Mouse (Mus musculus): ENCODE results near the gene 1700030J22Rik. TPM values are rescaled to one million over a fixed set of nuclear protein-coding genes. Genes with fewer than 3 reads are reported as not detected.

1700030J22Rik gene
- polyA plus RNA-seq, 1 experiment from 2014 or later: 11.3 TPM

- WGBS: 34% methylated on average over 5 of the region's 5 CpGs
- no peak overlapping the region for H3K4me3 ChIP-seq (ENCODE audit: low read depth, low read length)
- peaks cover 6% of the 10 kb centered on the region for H3K4me1 ChIP-seq (ENCODE audit: control insufficient read depth, insufficient read depth, low read length)
- ATAC-seq: no peak
- no peaks in the 10 kb centered on the region for H3K9me3 ChIP-seq (replicated peaks; ENCODE audit: control insufficient read depth, low read length, poor library complexity, severe bottlenecking)
- H3K9ac ChIP-seq (ENCODE audit: low read depth, low read length): no peak overlapping the region
- H3K27ac ChIP-seq (ENCODE audit: low read length): no peak overlapping the region
- no peak overlapping the region for H3K4me2 ChIP-seq (ENCODE audit: low read length)
- H3K36me3 ChIP-seq (ENCODE audit: control insufficient read depth, insufficient read depth, low read length): no peaks in the 10 kb centered on the region; the same call in 1 of the 2 replicates
- no peaks in the 10 kb centered on the region for H3K27me3 ChIP-seq (ENCODE audit: control insufficient read depth, insufficient read depth, low read depth, low read length)
These were observed 3.7 kb downstream of the 1700030J22Rik start for GRCm38 (mm10) chr8:116975066-116975465.

- H3K27ac ChIP-seq (ENCODE audit: low read length): no peak overlapping the region
- no peaks in the 10 kb centered on the region for H3K9me3 ChIP-seq (replicated peaks; ENCODE audit: control insufficient read depth, low read length, poor library complexity, severe bottlenecking)
- no peak overlapping the region for H3K4me3 ChIP-seq (ENCODE audit: low read depth, low read length)
- no peaks in the 10 kb centered on the region for H3K4me1 ChIP-seq (ENCODE audit: control insufficient read depth, insufficient read depth, low read length)
- no peak overlapping the region for H3K4me2 ChIP-seq (ENCODE audit: low read length)
- no peaks in the 10 kb centered on the region; the same call in 1 of the 2 replicates for H3K36me3 ChIP-seq (ENCODE audit: control insufficient read depth, insufficient read depth, low read length)
- H3K27me3 ChIP-seq (ENCODE audit: control insufficient read depth, insufficient read depth, low read depth, low read length): no peaks in the 10 kb centered on the region
- no peak for ATAC-seq
- 85% methylated on average over 6 of the region's 6 CpGs for WGBS
- H3K9ac ChIP-seq (ENCODE audit: low read depth, low read length): no peak overlapping the region
These were observed 9.2 kb downstream of the 1700030J22Rik start for GRCm38 (mm10) chr8:116969531-116969930.

- 95% methylated on average over 9 of the region's 9 CpGs for WGBS
- no peaks in the 10 kb centered on the region for H3K9me3 ChIP-seq (replicated peaks; ENCODE audit: control insufficient read depth, low read length, poor library complexity, severe bottlenecking)
These were observed 24.3 kb downstream of the 1700030J22Rik start for GRCm38 (mm10) chr8:116954415-116954814.

GRCm38 (mm10) chr8:116952428-116952827 lies 26.3 kb downstream of the 1700030J22Rik start:
- Histone ChIP-seq H3K4me2 (ENCODE audit: low read length) (no peak overlapping the region), H3K9me3 (replicated peaks; ENCODE audit: control insufficient read depth, low read length, poor library complexity, severe bottlenecking) (no peaks in the 10 kb centered on the region), H3K4me1 (ENCODE audit: control insufficient read depth, insufficient read depth, low read length) (no peaks in the 10 kb centered on the region), H3K36me3 (ENCODE audit: control insufficient read depth, insufficient read depth, low read length) (peaks cover 31% of the 10 kb centered on the region), H3K9ac (ENCODE audit: low read depth, low read length) (no peak overlapping the region), H3K27ac (ENCODE audit: low read length) (no peak overlapping the region), H3K27me3 (ENCODE audit: control insufficient read depth, insufficient read depth, low read depth, low read length) (no peaks in the 10 kb centered on the region), H3K4me3 (ENCODE audit: low read depth, low read length) (no peak overlapping the region)
- ATAC-seq: no peak
- 94% methylated on average over 8 of the region's 8 CpGs for WGBS

More at GRCm38 (mm10) chr8:116954415-116954814, 24.3 kb downstream of the 1700030J22Rik start:
- Histone ChIP-seq H3K27ac (ENCODE audit: low read length) (no peak overlapping the region), H3K9ac (ENCODE audit: low read depth, low read length) (no peak overlapping the region), H3K27me3 (ENCODE audit: control insufficient read depth, insufficient read depth, low read depth, low read length) (no peaks in the 10 kb centered on the region), H3K4me2 (ENCODE audit: low read length) (no peak overlapping the region), H3K4me1 (ENCODE audit: control insufficient read depth, insufficient read depth, low read length) (no peaks in the 10 kb centered on the region), H3K36me3 (ENCODE audit: control insufficient read depth, insufficient read depth, low read length) (peaks cover 37% of the 10 kb centered on the region), H3K4me3 (ENCODE audit: low read depth, low read length) (no peak overlapping the region)
- ATAC-seq: no peak

- Histone ChIP-seq H3K27ac (ENCODE audit: low read length) (no peak overlapping the region), H3K9me3 (replicated peaks; ENCODE audit: control insufficient read depth, low read length, poor library complexity, severe bottlenecking) (no peaks in the 10 kb centered on the region), H3K9ac (ENCODE audit: low read depth, low read length) (no peak overlapping the region), H3K27me3 (ENCODE audit: control insufficient read depth, insufficient read depth, low read depth, low read length) (no peaks in the 10 kb centered on the region), H3K36me3 (ENCODE audit: control insufficient read depth, insufficient read depth, low read length) (peaks cover 25% of the 10 kb centered on the region), H3K4me1 (ENCODE audit: control insufficient read depth, insufficient read depth, low read length) (no peaks in the 10 kb centered on the region), H3K4me3 (ENCODE audit: low read depth, low read length) (no peak overlapping the region), H3K4me2 (ENCODE audit: low read length) (no peak overlapping the region)
- ATAC-seq: no peak
- 98% methylated on average over 2 of the region's 2 CpGs for WGBS
These were observed 27.0 kb downstream of the 1700030J22Rik start for GRCm38 (mm10) chr8:116951778-116952177.

GRCm38 (mm10) chr8:116951369-116951768 lies 27.4 kb downstream of the 1700030J22Rik start:
- H3K27me3 ChIP-seq (ENCODE audit: control insufficient read depth, insufficient read depth, low read depth, low read length): no peaks in the 10 kb centered on the region
- no peak overlapping the region for H3K4me3 ChIP-seq (ENCODE audit: low read depth, low read length)
- no peak overlapping the region for H3K4me2 ChIP-seq (ENCODE audit: low read length)
- H3K27ac ChIP-seq (ENCODE audit: low read length): no peak overlapping the region
- no peak overlapping the region for H3K9ac ChIP-seq (ENCODE audit: low read depth, low read length)
- ATAC-seq: no peak
- peaks cover 22% of the 10 kb centered on the region for H3K36me3 ChIP-seq (ENCODE audit: control insufficient read depth, insufficient read depth, low read length)
- 79% methylated on average over 5 of the region's 5 CpGs for WGBS
- H3K4me1 ChIP-seq (ENCODE audit: control insufficient read depth, insufficient read depth, low read length): peaks cover 2% of the 10 kb centered on the region; the same call in 1 of the 2 replicates
- H3K9me3 ChIP-seq (replicated peaks; ENCODE audit: control insufficient read depth, low read length, poor library complexity, severe bottlenecking): no peaks in the 10 kb centered on the region

GRCm38 (mm10) chr8:116947589-116947988 lies 31.2 kb downstream of the 1700030J22Rik start:
- no peak for ATAC-seq
- H3K4me3 ChIP-seq (ENCODE audit: low read depth, low read length): no peak overlapping the region
- H3K9me3 ChIP-seq (replicated peaks; ENCODE audit: control insufficient read depth, low read length, poor library complexity, severe bottlenecking): no peaks in the 10 kb centered on the region
- H3K9ac ChIP-seq (ENCODE audit: low read depth, low read length): no peak overlapping the region
- 89% methylated on average over 7 of the region's 7 CpGs for WGBS
- no peak overlapping the region for H3K4me2 ChIP-seq (ENCODE audit: low read length)
- H3K27me3 ChIP-seq (ENCODE audit: control insufficient read depth, insufficient read depth, low read depth, low read length): no peaks in the 10 kb centered on the region
- no peaks in the 10 kb centered on the region for H3K36me3 ChIP-seq (ENCODE audit: control insufficient read depth, insufficient read depth, low read length)
- H3K4me1 ChIP-seq (ENCODE audit: control insufficient read depth, insufficient read depth, low read length): peaks cover 14% of the 10 kb centered on the region
- no peak overlapping the region for H3K27ac ChIP-seq (ENCODE audit: low read length)

GRCm38 (mm10) chr8:116946851-116947250 lies 31.9 kb downstream of the 1700030J22Rik start:
- Histone ChIP-seq H3K9ac (ENCODE audit: low read depth, low read length) (no peak overlapping the region), H3K9me3 (replicated peaks; ENCODE audit: control insufficient read depth, low read length, poor library complexity, severe bottlenecking) (no peaks in the 10 kb centered on the region), H3K4me2 (ENCODE audit: low read length) (no peak overlapping the region), H3K4me1 (ENCODE audit: control insufficient read depth, insufficient read depth, low read length) (peaks cover 14% of the 10 kb centered on the region), H3K27ac (ENCODE audit: low read length) (no peak overlapping the region), H3K4me3 (ENCODE audit: low read depth, low read length) (no peak overlapping the region), H3K27me3 (ENCODE audit: control insufficient read depth, insufficient read depth, low read depth, low read length) (no peaks in the 10 kb centered on the region), H3K36me3 (ENCODE audit: control insufficient read depth, insufficient read depth, low read length) (no peaks in the 10 kb centered on the region)
- no peak for ATAC-seq
- WGBS: 80% methylated on average over 6 of the region's 6 CpGs

- no peaks in the 10 kb centered on the region for H3K27me3 ChIP-seq (ENCODE audit: control insufficient read depth, insufficient read depth, low read depth, low read length)
- no peak for ATAC-seq
- no peak overlapping the region for H3K4me2 ChIP-seq (ENCODE audit: low read length)
- H3K9ac ChIP-seq (ENCODE audit: low read depth, low read length): no peak overlapping the region
- H3K9me3 ChIP-seq (replicated peaks; ENCODE audit: control insufficient read depth, low read length, poor library complexity, severe bottlenecking): no peaks in the 10 kb centered on the region
- WGBS: 88% methylated on average over 21 of the region's 21 CpGs
- peaks cover 14% of the 10 kb centered on the region for H3K4me1 ChIP-seq (ENCODE audit: control insufficient read depth, insufficient read depth, low read length)
- H3K4me3 ChIP-seq (ENCODE audit: low read depth, low read length): no peak overlapping the region
- no peak overlapping the region for H3K27ac ChIP-seq (ENCODE audit: low read length)
- no peaks in the 10 kb centered on the region for H3K36me3 ChIP-seq (ENCODE audit: control insufficient read depth, insufficient read depth, low read length)
These were observed 32.4 kb downstream of the 1700030J22Rik start for GRCm38 (mm10) chr8:116946268-116946838.

All from midbrain, embryonic 16.5 days (tissue).